Mouse (Mus musculus) left cerebral cortex, postnatal 10 days (tissue): ENCODE results near the gene Ncf4. TPM values are rescaled to one million over a fixed set of nuclear protein-coding genes. Genes with fewer than 3 reads are reported as not detected.
"Not testable (repeated sequence)": the region's sequence is repeated elsewhere in the genome, so short reads cannot be mapped to it uniquely, and the experiment has no call there.

Experiments
- DNase-seq, 2 experiments: peaks; one replicate each; pipeline ENCODE4 v3.0.0; 2021 to 2022; ENCODE audit warnings: low spot score in 2 of 2, mixed read lengths in 1 of 2; ENCODE audit errors: extremely low spot score in 1 of 2
- intact Hi-C: fragments of 180-260 bp; cut with DNase I; formaldehyde crosslinking; loops from one replicate; pipeline ENCODE4 v1.15.1; 2025
- total RNA-seq, 2 experiments: library from RNA; stranded (reverse); gene quantifications; 2 replicates each; pipeline ENCODE4 v1.2.3; 2021

The Ncf4 gene
- total RNA-seq, 2 experiments from 2014 or later = 0.89 to 1.0 TPM

- intact Hi-C loops = no loop called here
- no peak for DNase-seq
These were observed 1.8 kb downstream of the Ncf4 start for GRCm38 (mm10) chr15:78246143-78247116.

GRCm38 (mm10) chr15:78247659-78248058, 3.1 kb downstream of the Ncf4 start:
- DNase-seq = no peak
- intact Hi-C loops = no loop called here

GRCm38 (mm10) chr15:78248410-78248809, 3.8 kb downstream of the Ncf4 start:
- intact Hi-C loops = no loop called here
- no peak for DNase-seq

GRCm38 (mm10) chr15:78254751-78255150, 10.2 kb downstream of the Ncf4 start:
- peak in 1 of 2 experiments; percentile 69 for DNase-seq
- intact Hi-C loops = loop anchor here (5.0 kb wide), 4 partner anchors 68 to 183 kb away; no protein-coding TSS in a partner anchor

DNA sequence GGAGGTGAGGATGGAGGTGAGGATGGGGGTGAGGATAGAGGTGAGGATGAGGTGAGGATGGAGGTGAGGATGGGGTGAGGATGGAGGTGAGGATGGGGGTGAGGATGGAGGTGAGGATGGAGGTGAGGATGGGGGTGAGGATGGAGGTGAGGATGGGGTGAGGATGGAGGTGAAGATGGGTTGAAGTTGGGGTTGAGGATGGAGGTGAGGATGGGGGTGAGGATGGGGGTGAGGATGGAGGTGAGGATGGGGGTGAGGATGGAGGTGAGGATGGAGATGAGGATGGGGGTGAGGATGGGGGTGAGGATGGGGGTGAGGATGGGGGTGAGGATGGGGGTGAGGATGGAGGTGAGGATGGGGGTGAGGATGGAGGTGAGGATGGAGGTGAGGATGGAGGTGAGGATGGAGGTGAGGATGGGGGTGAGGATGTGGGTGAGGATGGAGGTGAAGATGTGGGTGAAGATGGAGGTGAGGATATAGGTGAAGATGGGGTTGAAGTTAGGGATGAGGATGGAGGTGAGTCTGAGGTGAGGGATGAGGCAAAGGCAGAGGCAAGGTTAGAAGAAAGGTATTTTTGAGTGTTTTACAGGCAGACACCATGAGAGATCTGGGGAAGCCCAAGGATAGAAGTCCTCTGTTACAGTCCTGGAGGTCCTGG, 12.1 kb downstream of the Ncf4 start:
- not testable (repeated sequence) for DNase-seq
- intact Hi-C loops = loop anchor here (5.0 kb wide), 4 partner anchors 66 to 181 kb away; no protein-coding TSS in a partner anchor

- peak in 1 of 2 experiments; percentile 61 for DNase-seq
- intact Hi-C loops = loop anchor here (5.0 kb wide), 4 partner anchors 65 to 180 kb away; no protein-coding TSS in a partner anchor
These were observed 12.9 kb downstream of the Ncf4 start for GRCm38 (mm10) chr15:78257326-78258050.

- intact Hi-C loops = loop anchor here (5.0 kb wide), 4 partner anchors 64 to 179 kb away; no protein-coding TSS in a partner anchor
- peak in 1 of 2 experiments; percentile 51 for DNase-seq
These were observed 13.8 kb downstream of the Ncf4 start for GRCm38 (mm10) chr15:78258246-78258865.

- intact Hi-C loops = no loop called here
- DNase-seq = no peak
These were observed 16.2 kb downstream of the Ncf4 start for GRCm38 (mm10) chr15:78260668-78261333.

GRCm38 (mm10) chr15:78263286-78263685, 18.7 kb downstream of the Ncf4 start:
- intact Hi-C loops = no loop called here
- no peak for DNase-seq

DNA sequence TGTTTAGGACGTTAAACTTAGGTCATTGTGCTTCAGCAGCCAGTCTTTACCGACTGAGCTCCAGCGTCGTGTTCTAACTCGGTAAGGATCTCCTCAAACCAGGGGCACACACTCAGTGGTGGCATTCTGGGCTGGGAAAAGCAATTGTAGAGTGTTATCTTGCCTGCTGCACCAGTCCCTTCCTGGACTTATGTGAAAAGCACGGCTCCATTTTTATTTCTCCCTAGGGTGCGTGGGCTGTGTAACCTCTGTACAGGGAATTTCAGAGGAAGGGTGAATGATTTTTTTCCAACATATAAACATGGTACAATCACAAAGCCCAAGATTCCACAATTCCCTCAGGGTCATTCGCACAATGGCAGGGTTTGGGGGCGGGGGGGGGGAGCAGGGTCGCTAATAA, 22.8 kb downstream of the Ncf4 start:
- DNase-seq = no peak
- intact Hi-C loops = no loop called here

GRCm38 (mm10) chr15:78267865-78268264, 23.3 kb downstream of the Ncf4 start:
- no peak for DNase-seq
- intact Hi-C loops = no loop called here

DNA sequence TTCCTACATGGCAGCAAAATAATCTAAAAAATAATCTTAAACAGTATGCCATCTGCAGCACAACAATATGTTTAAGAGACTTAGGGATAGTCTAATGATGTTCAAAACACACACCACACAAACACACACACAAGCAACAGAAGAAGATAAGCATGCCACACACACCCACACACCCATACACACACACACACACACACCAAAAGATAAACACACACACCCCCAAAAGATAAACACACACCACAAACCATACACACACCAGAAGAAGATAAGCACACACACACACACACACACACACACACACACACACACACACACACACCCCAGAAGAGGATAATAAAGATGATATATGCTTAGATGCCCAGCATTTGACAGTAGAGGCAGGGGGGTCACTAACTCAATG, 26.6 kb downstream of the Ncf4 start:
- intact Hi-C loops = no loop called here
- DNase-seq = no peak

DNA sequence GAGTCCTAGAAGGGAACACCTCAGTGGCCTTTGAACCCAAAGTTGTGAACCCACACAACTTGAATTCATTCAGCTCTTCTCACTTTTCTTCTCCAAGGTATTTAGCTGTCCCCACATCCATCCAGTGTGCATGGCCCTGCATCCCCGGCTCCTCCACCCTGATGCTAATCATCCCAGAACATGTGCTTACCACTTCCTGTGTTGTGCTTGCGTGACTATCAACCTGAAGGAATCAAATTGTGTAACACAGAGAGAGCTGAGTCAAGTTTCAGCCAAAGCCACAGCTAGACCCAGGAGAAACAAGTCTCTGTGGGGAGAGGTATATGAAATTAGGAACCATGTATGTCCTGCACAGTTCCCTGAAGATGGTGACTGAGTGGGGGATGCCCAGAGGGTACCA, 33.7 kb downstream of the Ncf4 start:
- no peak for DNase-seq
- intact Hi-C loops = no loop called here

- intact Hi-C loops = no loop called here
- DNase-seq = no peak
These were observed 43.3 kb downstream of the Ncf4 start for GRCm38 (mm10) chr15:78287941-78288340.

- intact Hi-C loops, DNase-seq: not testable (repeated sequence)
These were observed 45.2 kb downstream of the Ncf4 start for GRCm38 (mm10) chr15:78289775-78290174.

DNA sequence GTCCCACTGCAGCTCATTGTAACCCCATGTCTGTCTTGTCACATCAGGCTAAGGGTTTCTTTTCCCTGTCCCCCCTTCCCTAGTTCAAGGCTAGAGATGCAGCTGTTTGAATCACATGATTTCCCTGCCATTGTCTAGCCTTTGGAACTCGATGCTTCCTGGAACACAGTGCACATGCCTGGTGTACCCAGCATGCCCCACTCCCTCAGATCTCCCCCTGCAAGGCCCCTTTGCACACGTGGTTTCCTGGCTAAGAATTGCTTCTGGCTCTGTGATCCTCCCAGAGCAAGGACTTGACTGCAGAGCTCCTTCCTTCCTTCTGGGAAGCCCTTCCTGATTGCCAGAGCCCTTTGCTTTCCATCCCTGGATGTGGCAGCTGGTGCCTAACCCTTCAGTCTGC, 48.6 kb downstream of the Ncf4 start:
- intact Hi-C loops, DNase-seq: not testable (repeated sequence)

DNA sequence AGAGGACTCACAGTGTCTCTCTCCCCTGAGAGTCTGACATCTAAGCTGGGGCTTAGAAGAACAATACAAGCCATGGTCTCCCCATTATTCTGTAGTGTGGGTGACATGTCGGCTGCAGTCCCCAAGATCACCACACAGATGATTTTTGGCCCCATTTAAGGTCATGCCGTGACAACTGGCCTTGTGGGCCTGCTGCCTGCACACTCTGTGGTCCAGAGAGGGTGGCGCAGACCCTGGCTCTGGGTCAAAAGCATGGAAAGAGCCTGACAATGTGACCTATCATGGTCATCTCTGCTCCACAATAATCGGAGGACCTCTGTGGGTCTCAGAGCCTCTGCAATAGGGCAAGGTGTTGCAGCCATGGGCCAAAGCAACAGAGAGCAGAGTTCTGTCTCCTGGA, 49.1 kb downstream of the Ncf4 start:
- intact Hi-C loops = loop anchor here (2.0 kb wide), 1 partner anchor 43 kb away; no protein-coding TSS in a partner anchor

GRCm38 (mm10) chr15:78298558-78298957, 54.0 kb downstream of the Ncf4 start:
- intact Hi-C loops = no loop called here
- DNase-seq = no peak

More for the DNA sequence above, 49.1 kb downstream of the Ncf4 start:
- DNase-seq = no peak
